Mouse (Mus musculus): ENCODE data around the gene Ncam2.

- TF ChIP-seq CTCF (IDR thresholded peaks at IDR 0.05; ENCODE audit: low read depth, low read length) (no peak), POLR2A (IDR thresholded peaks at IDR 0.05; ENCODE audit: insufficient read depth, low read length) (no peak)
Observed at GRCm38 (mm10) chr16:81191621-81192020, 8.9 kb upstream of the Ncam2 start.
